Mouse (Mus musculus): ENCODE measurements around the gene Tubd1.
A peak's percentile ranks its signal among the peaks of the same experiment; 100 is the strongest.

DNA sequence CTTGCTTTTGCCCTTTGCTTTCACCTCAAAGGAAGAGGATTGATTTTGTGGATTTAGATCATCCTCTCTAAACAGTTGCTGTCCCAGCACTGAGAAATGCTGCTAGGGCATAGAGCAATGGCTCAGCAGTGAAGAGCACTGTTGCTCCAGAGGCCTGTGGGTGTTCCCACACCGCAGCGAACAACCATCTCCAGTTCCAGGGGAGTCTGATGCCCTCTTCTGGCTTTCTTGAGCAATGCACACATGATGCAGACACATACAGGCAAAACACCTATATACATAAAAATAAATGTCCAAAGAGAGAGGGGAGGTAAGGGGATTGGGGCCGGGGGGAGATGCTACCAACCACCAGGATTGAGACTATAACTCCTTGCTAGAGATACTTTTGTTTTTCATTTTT, 46.9 kb upstream of the Tubd1 start:
- peak; percentile 56 for TF ChIP-seq CTCF (IDR thresholded peaks at IDR 0.05; ENCODE audit: low read depth)
- TF ChIP-seq EP300 (IDR thresholded peaks at IDR 0.05; ENCODE audit: low read depth): no peak
